ENCODE assay signal across 8 mouse cellular contexts in genomic region chr17:35048932-35049440, GRCm38 (mm10). TPM values are rescaled to one million over a fixed set of nuclear protein-coding genes. Genes with fewer than 3 reads are reported as not detected.
DNase-seq lines count a peak whose midpoint lies in the region; ATAC-seq and TF ChIP-seq lines count a peak whose summit lies in the region.

No protein-coding gene starts in this region.

- H3K9me3 ChIP-seq in lung, embryonic 14.5 days (ENCODE audit: low read depth, low read length): no peaks in the 10 kb centered on the region
- no peaks in the 10 kb centered on the region for H3K9me3 ChIP-seq in embryonic facial prominence, embryonic 10.5 days
- H3K9me3 ChIP-seq in hindbrain, embryonic 14.5 days (ENCODE audit: control insufficient read depth, low read length): no peaks in the 10 kb centered on the region
- H3K9me3 ChIP-seq in midbrain, embryonic 13.5 days: no peaks in the 10 kb centered on the region

- H3K27ac ChIP-seq in lung, embryonic 14.5 days (ENCODE audit: low read depth): peak overlapping the region; percentile 99
- H3K27ac ChIP-seq in embryonic facial prominence, embryonic 10.5 days (replicated peaks): peak overlapping the region; percentile 97
- H3K27ac ChIP-seq in hindbrain, embryonic 14.5 days: peak overlapping the region; percentile 88; the same call in 1 of the 2 replicates
- no peak overlapping the region for H3K27ac ChIP-seq in midbrain, embryonic 13.5 days

- no peak overlapping the region for H3K9ac ChIP-seq in lung, embryonic 14.5 days
- H3K9ac ChIP-seq in hindbrain, embryonic 14.5 days: no peak overlapping the region
- H3K9ac ChIP-seq in midbrain, embryonic 13.5 days (replicated peaks): no peak overlapping the region

- H3K36me3 ChIP-seq in lung, embryonic 14.5 days (ENCODE audit: insufficient read depth): peaks cover 20% of the 10 kb centered on the region
- H3K36me3 ChIP-seq in embryonic facial prominence, embryonic 10.5 days (replicated peaks): peaks cover 22% of the 10 kb centered on the region
- H3K36me3 ChIP-seq in hindbrain, embryonic 14.5 days (replicated peaks; ENCODE audit: control insufficient read depth, insufficient read depth): 0 out of 2 replicates have a peak, but pooled peaks cover 6% of the 10 kb centered on the region
- peaks cover 7% of the 10 kb centered on the region for H3K36me3 ChIP-seq in midbrain, embryonic 13.5 days

- WGBS in lung, embryonic 14.5 days: 63% methylated on average over 5 of the region's 5 CpGs
- WGBS in embryonic facial prominence, embryonic 10.5 days: 78% methylated on average over 5 of the region's 5 CpGs
- 74% methylated on average over 5 of the region's 5 CpGs for WGBS in hindbrain, embryonic 14.5 days
- 65% methylated on average over 5 of the region's 5 CpGs for WGBS in midbrain, embryonic 13.5 days

- H3K27me3 ChIP-seq in lung, embryonic 14.5 days (ENCODE audit: insufficient read depth, low read length): no peaks in the 10 kb centered on the region
- H3K27me3 ChIP-seq in embryonic facial prominence, embryonic 10.5 days (replicated peaks; ENCODE audit: low read depth, poor library complexity, severe bottlenecking): peaks cover 7% of the 10 kb centered on the region; the same call in 1 of the 2 replicates
- no peaks in the 10 kb centered on the region for H3K27me3 ChIP-seq in hindbrain, embryonic 14.5 days (ENCODE audit: control insufficient read depth, insufficient read depth, low read length)
- no peaks in the 10 kb centered on the region for H3K27me3 ChIP-seq in midbrain, embryonic 13.5 days

- ATAC-seq in lung, embryonic 14.5 days (ENCODE audit: insufficient read depth): no peak
- ATAC-seq in hindbrain, embryonic 14.5 days (ENCODE audit: low FRiP score): no peak
- no peak for ATAC-seq in midbrain, embryonic 13.5 days
- no peak for ATAC-seq in megakaryocyte progenitor cell, adult 5-6 weeks (replicated peaks; ENCODE audit: poor library complexity)

- H3K4me2 ChIP-seq in lung, embryonic 14.5 days: peak overlapping the region; percentile 92
- H3K4me2 ChIP-seq in hindbrain, embryonic 14.5 days (replicated peaks): peak overlapping the region; percentile 59
- peak overlapping the region; percentile 69 for H3K4me2 ChIP-seq in midbrain, embryonic 13.5 days (replicated peaks)

- H3K4me1 ChIP-seq in lung, embryonic 14.5 days (ENCODE audit: insufficient read depth): peaks cover 29% of the 10 kb centered on the region
- H3K4me1 ChIP-seq in embryonic facial prominence, embryonic 10.5 days: peaks cover 81% of the 10 kb centered on the region
- peaks cover 27% of the 10 kb centered on the region for H3K4me1 ChIP-seq in hindbrain, embryonic 14.5 days (replicated peaks; ENCODE audit: control insufficient read depth, insufficient read depth, low read length)
- peaks cover 67% of the 10 kb centered on the region for H3K4me1 ChIP-seq in midbrain, embryonic 13.5 days (replicated peaks)

- no peak for TF ChIP-seq CTCF in lung, embryonic 14.5 days (IDR thresholded peaks at IDR 0.05; ENCODE audit: low read depth)

- peak overlapping the region; percentile 54; the same call in 1 of the 2 replicates for H3K4me3 ChIP-seq in lung, embryonic 14.5 days (ENCODE audit: low read depth, low read length)
- H3K4me3 ChIP-seq in embryonic facial prominence, embryonic 10.5 days: peak overlapping the region; percentile 83
- no peak overlapping the region for H3K4me3 ChIP-seq in hindbrain, embryonic 14.5 days (replicated peaks; ENCODE audit: low read length)
- H3K4me3 ChIP-seq in midbrain, embryonic 13.5 days (replicated peaks): no peak overlapping the region

- no peak for DNase-seq in lung, embryonic 14.5 days
- DNase-seq in lung, postnatal 36 days: no peak
- no peak for DNase-seq in embryonic facial prominence, embryonic 10.5 days (ENCODE audit: low spot score)
- no peak for DNase-seq in hindbrain, embryonic 14.5 days (ENCODE audit: low spot score)
- no peak for DNase-seq in right cerebral cortex, adult 18-20 months
- no peak for DNase-seq in lung, adult 18-20 months

RNA-seq across cellular contexts. Expression of gene Clic1, which starts 0.8 kb away (rescaled TPM):
- 67.1 and 73.6 TPM in 2 replicates for polyA plus RNA-seq in lung, embryonic 14.5 days (2014; fragmentation: Nextera tagmentation; extraction: Ambion mirVana)
- 190 and 191 TPM in 2 replicates for polyA plus RNA-seq in embryonic facial prominence, embryonic 10.5 days (2016; fragmentation: Nextera tagmentation; extraction: Ambion mirVana)
- polyA plus RNA-seq in hindbrain, embryonic 14.5 days (2014; fragmentation: Nextera tagmentation; extraction: Ambion mirVana): 23.8 and 24.7 TPM in 2 replicates
- polyA plus RNA-seq in midbrain, embryonic 13.5 days (2015; fragmentation: Nextera tagmentation; extraction: Ambion mirVana): 93.7 and 99.6 TPM in 2 replicates
- 209 and 248 TPM in 2 replicates for total RNA-seq in megakaryocyte progenitor cell, adult 5-6 weeks (2015)
- 225 and 254 TPM in 2 replicates for total RNA-seq in megakaryocyte progenitor cell, adult 5-6 weeks (2017)

RNA-seq across cellular contexts. Expression of gene Msh5, which starts 2.4 kb away (rescaled TPM):
- 4.2 and 4.6 TPM in 2 replicates for polyA plus RNA-seq in lung, embryonic 14.5 days (2014; fragmentation: Nextera tagmentation; extraction: Ambion mirVana)
- polyA plus RNA-seq in embryonic facial prominence, embryonic 10.5 days (2016; fragmentation: Nextera tagmentation; extraction: Ambion mirVana): 3.9 and 4.4 TPM in 2 replicates
- 1.5 and 2.4 TPM in 2 replicates for polyA plus RNA-seq in hindbrain, embryonic 14.5 days (2014; fragmentation: Nextera tagmentation; extraction: Ambion mirVana)
- 3.3 and 3.7 TPM in 2 replicates for polyA plus RNA-seq in midbrain, embryonic 13.5 days (2015; fragmentation: Nextera tagmentation; extraction: Ambion mirVana)
- total RNA-seq in megakaryocyte progenitor cell, adult 5-6 weeks (2015): 4.2 and 5.7 TPM in 2 replicates
- 2.4 and 3.5 TPM in 2 replicates for total RNA-seq in megakaryocyte progenitor cell, adult 5-6 weeks (2017)

RNA-seq across cellular contexts. Expression of gene Ddah2, which starts 9.8 kb away (rescaled TPM):
- 319 and 338 TPM in 2 replicates for polyA plus RNA-seq in lung, embryonic 14.5 days (2014; fragmentation: Nextera tagmentation; extraction: Ambion mirVana)
- polyA plus RNA-seq in embryonic facial prominence, embryonic 10.5 days (2016; fragmentation: Nextera tagmentation; extraction: Ambion mirVana): 482 and 503 TPM in 2 replicates
- 295 and 328 TPM in 2 replicates for polyA plus RNA-seq in hindbrain, embryonic 14.5 days (2014; fragmentation: Nextera tagmentation; extraction: Ambion mirVana)
- polyA plus RNA-seq in midbrain, embryonic 13.5 days (2015; fragmentation: Nextera tagmentation; extraction: Ambion mirVana): 501 and 531 TPM in 2 replicates
- total RNA-seq in megakaryocyte progenitor cell, adult 5-6 weeks (2015): 1.8 and 2.6 TPM in 2 replicates
- 1.9 and 3.5 TPM in 2 replicates for total RNA-seq in megakaryocyte progenitor cell, adult 5-6 weeks (2017)

RNA-seq across cellular contexts. Expression of gene Ly6g6c, which starts 16.2 kb away (rescaled TPM):
- 0.38 TPM in 1 of 2 replicates, not detected in the other for polyA plus RNA-seq in lung, embryonic 14.5 days (2014; fragmentation: Nextera tagmentation; extraction: Ambion mirVana)
- polyA plus RNA-seq in embryonic facial prominence, embryonic 10.5 days (2016; fragmentation: Nextera tagmentation; extraction: Ambion mirVana): 0.31 and 0.35 TPM in 2 replicates
- not detected in 2 replicates for polyA plus RNA-seq in hindbrain, embryonic 14.5 days (2014; fragmentation: Nextera tagmentation; extraction: Ambion mirVana)
- polyA plus RNA-seq in midbrain, embryonic 13.5 days (2015; fragmentation: Nextera tagmentation; extraction: Ambion mirVana): not detected in 2 replicates
- not detected in 2 replicates for total RNA-seq in megakaryocyte progenitor cell, adult 5-6 weeks (2015)
- not detected in 2 replicates for total RNA-seq in megakaryocyte progenitor cell, adult 5-6 weeks (2017)

RNA-seq across cellular contexts. Expression of gene Mpig6b, which starts 17.0 kb away (rescaled TPM):
- 0.95 and 1.4 TPM in 2 replicates for polyA plus RNA-seq in lung, embryonic 14.5 days (2014; fragmentation: Nextera tagmentation; extraction: Ambion mirVana)
- 0.52 and 0.93 TPM in 2 replicates for polyA plus RNA-seq in embryonic facial prominence, embryonic 10.5 days (2016; fragmentation: Nextera tagmentation; extraction: Ambion mirVana)
- polyA plus RNA-seq in hindbrain, embryonic 14.5 days (2014; fragmentation: Nextera tagmentation; extraction: Ambion mirVana): 0.21 and 0.42 TPM in 2 replicates
- 0.45 and 0.50 TPM in 2 replicates for polyA plus RNA-seq in midbrain, embryonic 13.5 days (2015; fragmentation: Nextera tagmentation; extraction: Ambion mirVana)
- total RNA-seq in megakaryocyte progenitor cell, adult 5-6 weeks (2015): not detected in 2 replicates
- not detected in 2 replicates for total RNA-seq in megakaryocyte progenitor cell, adult 5-6 weeks (2017)

Comparison
In these comparisons a context has a peak if more than half of its experiments do, and no peak if none do; other contexts are left out.
1. H3K4me3 ChIP-seq: peak in lung, embryonic 14.5 days (single experiment) and embryonic facial prominence, embryonic 10.5 days (single experiment); none in hindbrain, embryonic 14.5 days (single experiment) and midbrain, embryonic 13.5 days (single experiment).
2. Peak in every context shown above with its lines, with median percentiles within 50 percentile points of each other: H3K4me2 ChIP-seq.